Mouse (Mus musculus) CH12.LX (cell line): ENCODE measurements around the gene Vps37b.

Source experiments
- CHD1 ChIP-seq: IDR thresholded peaks from 2 replicates; pipeline ENCODE4 v1.6.1; 2012; ENCODE audit warnings: low read depth, low read length, improper control_type of control experiment, inconsistent platforms
- CTCF ChIP-seq, 2 experiments: IDR thresholded peaks in 1 of 2; conservative IDR thresholded peaks in 1 of 2; 2 replicates each; pipeline ENCODE4 v1.5.1; 2011 to 2012; ENCODE audit warnings: low read depth in 2 of 2, low read length in 2 of 2, improper control_type of control experiment in 1 of 2, inconsistent platforms in 1 of 2, mild to moderate bottlenecking in 1 of 2, moderate library complexity in 1 of 2
- E2F4 ChIP-seq: IDR thresholded peaks from 2 replicates; pipeline ENCODE4 v1.6.1; 2011; ENCODE audit warnings: low read depth, low read length, improper control_type of control experiment; ENCODE audit not compliant: insufficient replicate concordance
- ELF1 ChIP-seq: IDR thresholded peaks from 2 replicates; pipeline ENCODE4 v1.6.1; 2014; ENCODE audit warnings: low read depth, mild to moderate bottlenecking, inconsistent platforms, low read length, improper control_type of control experiment
- EP300 ChIP-seq: IDR thresholded peaks from 2 replicates; pipeline ENCODE4 v1.6.1; 2011; ENCODE audit warnings: low read length, improper control_type of control experiment
- MAFK ChIP-seq: IDR thresholded peaks from 2 replicates; pipeline ENCODE4 v1.6.1; 2011; ENCODE audit warnings: low read length, improper control_type of control experiment; ENCODE audit not compliant: insufficient replicate concordance
- POLR2A ChIP-seq: IDR thresholded peaks from 2 replicates; pipeline ENCODE4 v1.6.1; 2011; ENCODE audit warnings: low read depth, mild to moderate bottlenecking, improper control_type of control experiment, low read length
- TCF12 ChIP-seq: IDR thresholded peaks from 2 replicates; pipeline ENCODE4 v1.6.1; 2014; ENCODE audit warnings: low read depth, mild to moderate bottlenecking, inconsistent platforms, low read length, improper control_type of control experiment
- ZKSCAN1 ChIP-seq: IDR thresholded peaks from 2 replicates; pipeline ENCODE4 v1.6.1; 2012; ENCODE audit warnings: low read depth, inconsistent platforms, low read length, improper control_type of control experiment, borderline replicate concordance

DNA sequence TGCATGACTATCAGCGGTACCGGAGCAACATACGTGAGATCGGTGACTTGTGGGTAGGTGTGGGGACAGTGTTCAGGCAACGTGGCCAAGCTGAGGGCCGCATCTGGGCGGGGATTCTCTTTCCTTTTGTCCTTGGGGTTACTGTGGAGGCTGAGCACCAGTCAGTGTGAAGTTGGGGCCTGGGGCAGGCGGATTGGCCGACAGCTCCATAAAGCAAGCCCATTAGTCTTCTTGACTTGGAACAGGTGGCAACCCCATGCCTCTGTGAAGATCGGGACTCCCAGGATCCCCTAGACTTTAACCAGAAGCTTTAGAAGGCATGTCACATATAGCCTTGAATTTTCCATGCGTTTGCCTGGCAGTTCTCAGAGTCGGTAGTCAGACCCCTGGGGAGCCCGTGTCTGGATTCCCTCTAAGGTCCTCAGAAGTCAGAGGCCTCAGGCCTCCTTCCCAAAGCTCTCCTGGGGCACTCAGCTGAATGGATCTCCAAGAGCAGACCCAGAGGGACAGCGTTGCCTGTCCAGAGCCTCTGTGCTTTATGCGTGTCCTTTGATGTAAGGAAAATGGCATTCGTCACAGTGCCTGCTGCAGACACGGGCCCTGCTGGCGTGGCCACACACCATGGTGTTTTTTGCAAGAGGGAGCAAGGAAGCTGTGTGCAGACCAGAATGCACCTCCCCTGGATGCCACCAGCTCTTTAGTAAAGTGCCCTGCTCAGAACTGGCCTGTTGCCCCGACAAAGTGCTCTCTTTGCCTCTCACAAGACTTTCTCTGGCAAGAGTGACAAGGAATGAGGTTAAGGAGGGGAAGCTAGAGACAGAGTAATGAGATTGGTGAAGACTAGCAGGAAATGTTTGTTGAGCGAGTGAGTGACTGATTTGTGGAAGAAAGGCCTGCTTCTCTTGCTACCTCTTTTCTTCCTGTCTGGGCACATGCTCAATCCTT is 41.9 kb downstream of the Vps37b start:
- TF ChIP-seq POLR2A (no peak), TCF12 (no peak), ELF1 (no peak), CTCF (conservative IDR thresholded peaks at IDR 0.05 in 1 of 2, IDR thresholded peaks at IDR 0.05 in 1 of 2; ENCODE audit: low read depth in 2 of 2, low read length in 2 of 2) (no peak), E2F4 (no peak), CHD1 (no peak), ZKSCAN1 (no peak), EP300 (no peak), MAFK (no peak)
